Mouse (Mus musculus) embryonic facial prominence, embryonic 15.5 days (tissue): Measurements from ENCODE around the gene Rbm43. TPM values are rescaled to one million over a fixed set of nuclear protein-coding genes. Genes with fewer than 3 reads are reported as not detected.

ENCODE experiments used
- ATAC-seq: fragments of 200-750 bp; cut with Nextera tagmentation; 2 replicates; pipeline ENCODE4 v1.8.0; 2017; ENCODE audit warnings: low read depth, moderate TSS enrichment; ENCODE audit not compliant: insufficient number of reproducible peaks, low FRiP score, low TSS enrichment
- H3K27ac ChIP-seq: fragments of 300-500 bp; sonication (generic); replicated peaks from 2 replicates; pipeline ENCODE4 v1.5.1; 2015; ENCODE audit warnings: mild to moderate bottlenecking, inconsistent platforms
- H3K27me3 ChIP-seq: fragments of 300-500 bp; sonication (generic); 2 replicates; pipeline ENCODE4 v1.6.1; 2015; ENCODE audit warnings: inconsistent platforms
- H3K36me3 ChIP-seq: fragments of 300-500 bp; sonication (generic); 2 replicates; pipeline ENCODE4 v1.6.1; 2015; ENCODE audit warnings: mild to moderate bottlenecking, inconsistent platforms
- H3K4me1 ChIP-seq: fragments of 300-500 bp; sonication (generic); 2 replicates; pipeline ENCODE4 v1.6.1; 2015; ENCODE audit warnings: inconsistent platforms
- H3K4me2 ChIP-seq: fragments of 300-500 bp; sonication (generic); replicated peaks from 2 replicates; pipeline ENCODE4 v1.6.1; 2015; ENCODE audit warnings: mild to moderate bottlenecking, inconsistent platforms
- H3K4me3 ChIP-seq: fragments of 300-500 bp; sonication (generic); replicated peaks from 2 replicates; pipeline ENCODE4 v1.5.1; 2015; ENCODE audit warnings: mild to moderate bottlenecking, inconsistent platforms
- H3K9ac ChIP-seq: fragments of 300-500 bp; sonication (generic); 2 replicates; pipeline ENCODE4 v1.6.1; 2015; ENCODE audit warnings: inconsistent platforms
- H3K9me3 ChIP-seq: fragments of 300-500 bp; sonication (generic); replicated peaks from 2 replicates; pipeline ENCODE4 v1.6.1; 2016; ENCODE audit warnings: inconsistent platforms
- WGBS: fragments of 180-500 bp; shearing (Covaris S2); methylation state at CpG from one replicate; pipeline ENCODE4 v1.1.7; 2015; 5-methylcytosine and 5-hydroxymethylcytosine counted together
- polyA plus RNA-seq: library from polyadenylated mRNA; unstranded; fragments of >200 nt; fragmentation: Nextera tagmentation; extraction: Ambion mirVana; gene quantifications from 2 replicates; pipeline ENCODE4 v1.2.1, GENCODE M21; 2015

Rbm43 gene
- polyA plus RNA-seq, 1 experiment from 2014 or later = 17.0 TPM

DNA sequence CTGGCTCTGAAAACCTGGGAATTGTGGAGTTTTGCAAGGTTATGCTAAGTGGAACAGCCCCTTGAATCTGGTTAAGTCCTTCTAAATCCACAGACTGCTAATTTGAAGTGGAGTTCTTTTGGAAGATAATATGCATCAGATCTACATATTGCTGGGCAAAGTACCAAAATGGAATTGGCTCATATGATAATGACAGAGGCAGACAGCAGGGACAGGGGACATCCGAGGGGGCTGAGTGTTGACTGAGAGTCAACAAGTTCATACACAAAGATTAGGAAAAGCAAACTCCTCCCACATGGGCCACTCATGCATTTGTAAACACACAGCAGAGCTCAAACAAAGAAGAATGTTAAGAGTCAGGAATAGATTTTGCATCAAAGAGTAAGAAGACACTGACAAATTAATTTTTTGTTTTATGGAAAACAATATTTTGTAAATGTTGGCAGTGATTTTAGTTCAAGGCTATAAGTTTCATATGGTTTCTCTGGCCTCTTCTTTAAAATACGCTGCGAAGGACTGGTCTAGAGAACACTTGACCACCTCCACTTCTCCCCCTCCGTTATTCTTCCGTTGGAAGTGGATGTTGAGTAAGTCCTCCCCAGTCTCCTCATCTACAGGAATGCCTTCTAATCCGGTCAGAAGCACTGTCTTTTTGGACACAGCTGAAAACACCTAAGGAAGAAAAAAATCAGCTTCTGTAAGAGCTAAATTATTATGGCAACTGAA lies 13.3 kb upstream of the Rbm43 start:
- no peaks in the 10 kb centered on the region for H3K27me3 ChIP-seq
- 75% methylated on average over 6 of the region's 6 CpGs for WGBS
- no peak overlapping the region for H3K27ac ChIP-seq
- no peak for ATAC-seq
- H3K36me3 ChIP-seq = no peaks in the 10 kb centered on the region
- H3K4me1 ChIP-seq = no peaks in the 10 kb centered on the region
- 0 out of 2 replicates have a peak, but pooled peaks cover 2% of the 10 kb centered on the region for H3K9me3 ChIP-seq
- no peak overlapping the region for H3K9ac ChIP-seq
- no peak overlapping the region for H3K4me3 ChIP-seq
- no peak overlapping the region for H3K4me2 ChIP-seq

DNA sequence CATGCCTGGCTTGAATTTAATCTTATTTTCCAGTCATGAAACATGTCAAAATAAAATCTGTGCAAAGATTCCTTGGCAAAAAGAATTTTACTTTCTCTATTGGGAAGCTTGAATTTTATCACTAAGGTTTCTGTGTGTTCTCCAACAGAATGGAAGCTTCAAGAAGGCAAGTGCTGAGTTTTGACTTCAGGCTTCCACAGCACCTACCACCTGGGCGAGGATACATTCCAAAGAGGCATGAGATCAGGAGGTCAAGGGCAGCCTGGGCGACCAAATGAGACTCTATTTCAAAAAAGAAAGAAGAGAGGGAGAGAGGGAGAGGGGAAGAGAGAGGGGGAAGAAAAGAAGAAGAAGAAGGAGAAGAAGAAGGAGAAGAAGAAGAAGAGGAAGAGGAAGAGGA lies 10.8 kb upstream of the Rbm43 start:
- ATAC-seq = no peak
- 0 out of 2 replicates have a peak, but pooled peaks cover 2% of the 10 kb centered on the region for H3K9me3 ChIP-seq

DNA sequence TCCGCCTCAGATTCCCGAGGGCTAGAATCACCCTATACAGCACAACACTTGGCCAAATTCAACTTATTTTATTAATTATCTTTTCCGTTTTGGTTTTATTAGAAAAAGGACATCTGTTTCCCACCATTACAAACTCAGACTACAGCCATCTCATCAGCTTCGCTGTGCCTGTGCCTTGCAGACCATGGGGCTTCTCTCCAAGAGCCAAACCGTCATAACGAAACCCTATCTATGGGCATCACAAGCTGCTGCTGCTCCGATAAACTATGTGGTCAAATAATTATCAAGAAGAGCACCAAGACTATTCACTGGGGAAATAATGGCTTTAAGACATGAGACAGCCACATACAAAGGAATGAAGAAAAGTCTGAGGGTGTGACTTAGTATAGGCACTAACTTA lies 6.9 kb upstream of the Rbm43 start:
- no peak overlapping the region for H3K4me3 ChIP-seq
- no peaks in the 10 kb centered on the region for H3K4me1 ChIP-seq
- H3K4me2 ChIP-seq = no peak overlapping the region
- H3K9ac ChIP-seq = no peak overlapping the region
- H3K36me3 ChIP-seq = no peaks in the 10 kb centered on the region
- H3K9me3 ChIP-seq = 0 out of 2 replicates have a peak, but pooled peaks cover 2% of the 10 kb centered on the region
- no peak for ATAC-seq
- no peak overlapping the region for H3K27ac ChIP-seq
- H3K27me3 ChIP-seq = no peaks in the 10 kb centered on the region
- WGBS = 82% methylated on average over 7 of the region's 7 CpGs

More for the DNA sequence above, 10.8 kb upstream of the Rbm43 start:
- Histone ChIP-seq H3K27me3 (no peaks in the 10 kb centered on the region), H3K27ac (no peak overlapping the region), H3K4me1 (no peaks in the 10 kb centered on the region), H3K4me3 (no peak overlapping the region), H3K9ac (no peak overlapping the region), H3K4me2 (no peak overlapping the region), H3K36me3 (no peaks in the 10 kb centered on the region)
- 65% methylated on average over 2 of the region's 2 CpGs for WGBS

DNA sequence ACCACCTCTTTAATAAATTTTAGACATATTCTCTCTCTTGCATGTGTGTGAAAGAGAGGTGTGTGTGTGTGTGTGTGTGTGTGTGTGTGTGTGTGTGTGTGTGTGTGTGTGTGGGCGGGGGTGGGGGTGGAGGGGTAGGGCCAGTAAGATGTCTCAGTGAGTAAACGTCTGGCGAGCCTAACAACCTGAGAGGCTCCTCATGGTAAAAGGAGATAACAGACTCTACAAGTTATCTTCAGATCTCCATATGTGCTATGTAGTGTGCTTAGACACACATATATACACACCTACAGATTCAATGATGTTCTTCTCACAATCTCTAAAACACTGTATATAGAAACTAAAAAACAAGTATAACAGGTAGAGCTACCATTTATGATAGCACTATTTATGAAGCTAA lies 3.8 kb upstream of the Rbm43 start:
- Histone ChIP-seq H3K9me3 (0 out of 2 replicates have a peak, but pooled peaks cover 2% of the 10 kb centered on the region), H3K4me3 (no peak overlapping the region), H3K4me2 (no peak overlapping the region), H3K36me3 (no peaks in the 10 kb centered on the region), H3K4me1 (peaks cover 8% of the 10 kb centered on the region; the same call in 1 of the 2 replicates), H3K27ac (no peak overlapping the region), H3K9ac (no peak overlapping the region), H3K27me3 (no peaks in the 10 kb centered on the region)
- WGBS = 77% methylated on average over 3 of the region's 3 CpGs
- ATAC-seq = no peak

DNA sequence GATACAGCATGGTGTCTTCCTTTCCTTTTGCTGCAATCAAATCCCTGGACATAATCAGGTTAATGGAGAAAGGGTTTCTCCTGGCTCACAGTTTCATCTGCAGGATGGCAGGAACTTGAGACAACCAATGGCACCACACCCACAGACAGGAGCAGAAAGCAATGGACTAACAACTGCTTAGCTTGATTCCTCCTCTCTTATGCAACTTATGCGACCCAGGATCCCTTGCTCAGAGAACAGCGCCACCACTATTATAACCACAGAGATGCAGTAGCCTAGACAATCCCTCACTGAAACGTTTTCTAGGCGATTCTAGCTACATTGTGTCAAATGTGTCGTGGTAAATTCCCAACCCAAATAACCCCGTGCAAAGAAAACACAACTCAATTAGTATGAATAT lies 2.0 kb upstream of the Rbm43 start:
- 60% methylated on average over 6 of the region's 6 CpGs for WGBS
- H3K4me2 ChIP-seq = no peak overlapping the region
- no peaks in the 10 kb centered on the region for H3K36me3 ChIP-seq

DNA sequence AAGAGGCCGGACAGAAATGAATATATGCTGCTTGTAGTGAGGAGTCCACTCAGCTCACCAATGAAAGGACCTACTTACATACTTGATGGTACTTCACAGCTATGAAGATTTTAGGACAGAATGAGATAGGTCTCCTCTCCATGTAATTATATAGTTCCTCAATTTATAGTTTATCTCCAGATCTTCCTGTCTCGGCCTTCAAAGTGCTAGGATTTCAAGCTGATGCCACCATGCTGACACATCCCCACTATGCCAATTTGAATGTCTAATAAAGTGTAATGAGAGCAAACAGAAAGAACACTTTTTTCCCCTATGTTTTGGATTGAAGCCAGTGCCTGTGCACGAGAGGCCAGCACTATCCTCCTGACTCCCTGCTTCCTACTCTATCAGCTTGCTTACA lies 1.6 kb upstream of the Rbm43 start:
- 73% methylated on average over 3 of the region's 3 CpGs for WGBS
- Histone ChIP-seq H3K4me2 (no peak overlapping the region), H3K9ac (no peak overlapping the region), H3K4me3 (no peak overlapping the region), H3K4me1 (peaks cover 10% of the 10 kb centered on the region; the same call in 1 of the 2 replicates), H3K27ac (no peak overlapping the region), H3K36me3 (no peaks in the 10 kb centered on the region), H3K27me3 (no peaks in the 10 kb centered on the region), H3K9me3 (no peaks in the 10 kb centered on the region)
- ATAC-seq = no peak

More for the DNA sequence above, 2.0 kb upstream of the Rbm43 start:
- no peaks in the 10 kb centered on the region for H3K9me3 ChIP-seq
- H3K4me1 ChIP-seq = peaks cover 10% of the 10 kb centered on the region; the same call in 1 of the 2 replicates
- no peak overlapping the region for H3K9ac ChIP-seq
- no peak overlapping the region for H3K27ac ChIP-seq
- ATAC-seq = no peak
- no peak overlapping the region for H3K4me3 ChIP-seq
- H3K27me3 ChIP-seq = no peaks in the 10 kb centered on the region

DNA sequence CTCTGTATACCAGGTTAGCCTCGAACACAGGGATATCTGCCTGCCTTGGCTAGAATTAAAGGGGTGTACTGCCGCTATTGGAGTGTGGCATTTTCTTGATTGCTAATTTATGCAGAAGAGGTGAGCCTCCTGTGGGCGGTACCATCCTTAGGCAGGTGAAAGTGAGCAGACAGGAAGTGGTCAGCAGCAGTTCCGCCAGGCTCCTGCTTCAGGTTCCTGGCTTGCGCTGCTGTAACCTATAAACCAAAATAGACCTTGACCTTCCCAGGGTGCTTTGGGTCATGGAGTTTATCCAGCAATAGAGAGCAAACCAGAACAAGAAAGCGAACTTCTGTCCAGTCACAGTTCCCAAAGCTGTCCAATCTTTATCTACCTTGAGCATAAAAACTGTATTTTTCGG lies 958 bp upstream of the Rbm43 start:
- Histone ChIP-seq H3K27ac (no peak overlapping the region), H3K9ac (no peak overlapping the region), H3K9me3 (no peaks in the 10 kb centered on the region), H3K36me3 (0 out of 2 replicates have a peak, but pooled peaks cover 2% of the 10 kb centered on the region), H3K4me2 (no peak overlapping the region), H3K4me3 (no peak overlapping the region), H3K27me3 (no peaks in the 10 kb centered on the region), H3K4me1 (peaks cover 10% of the 10 kb centered on the region)
- WGBS = 95% methylated on average over 7 of the region's 7 CpGs
- no peak for ATAC-seq

DNA sequence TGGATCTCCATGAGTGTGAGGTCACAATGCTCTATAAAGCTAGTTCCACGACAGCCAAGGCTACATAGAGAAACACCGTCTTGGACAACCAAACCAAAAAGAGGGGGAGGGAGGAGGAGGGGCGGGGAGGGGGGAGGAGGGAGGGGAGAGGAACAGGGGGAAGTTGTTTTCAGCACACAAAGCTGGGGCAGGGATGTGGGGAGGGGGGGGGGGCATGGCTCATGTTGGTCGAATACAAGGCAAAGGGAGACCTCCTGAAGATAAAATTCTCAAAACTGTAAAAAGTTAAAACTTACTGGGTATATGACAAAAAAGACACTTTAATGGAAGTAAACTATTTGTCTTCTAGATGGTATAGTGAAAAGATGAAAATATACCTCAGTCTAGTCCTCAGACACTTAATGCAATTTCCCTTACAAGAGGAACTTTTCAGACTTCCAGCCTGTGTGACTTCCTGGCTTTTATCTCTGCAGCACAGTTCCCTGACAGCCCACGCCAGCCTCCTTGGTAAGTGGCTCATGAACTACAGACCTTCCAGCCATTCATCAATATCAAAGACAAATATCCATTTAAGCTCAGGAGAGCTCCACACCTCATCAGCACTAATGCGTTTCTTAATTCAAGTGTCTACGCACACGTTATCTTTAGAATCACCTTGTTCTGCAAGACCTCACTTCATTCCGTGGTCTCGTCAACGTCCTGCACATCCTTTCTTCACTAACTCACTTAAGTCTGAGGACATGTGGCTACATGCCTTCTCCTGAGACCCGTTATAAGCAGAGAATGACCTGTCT lies 1.4 kb downstream of the Rbm43 start:
- Histone ChIP-seq H3K4me2 (peak overlapping the region; percentile 77; the same call in 1 of the 2 replicates), H3K4me3 (peak overlapping the region; percentile 62), H3K36me3 (0 out of 2 replicates have a peak, but pooled peaks cover 5% of the 10 kb centered on the region), H3K9ac (no peak overlapping the region), H3K27me3 (no peaks in the 10 kb centered on the region), H3K9me3 (no peaks in the 10 kb centered on the region), H3K4me1 (peaks cover 10% of the 10 kb centered on the region), H3K27ac (0 out of 2 replicates have a peak overlapping the region, but pooled peaks have one; percentile 13)
- WGBS = 63% methylated on average over 12 of the region's 12 CpGs
- no peak for ATAC-seq

DNA sequence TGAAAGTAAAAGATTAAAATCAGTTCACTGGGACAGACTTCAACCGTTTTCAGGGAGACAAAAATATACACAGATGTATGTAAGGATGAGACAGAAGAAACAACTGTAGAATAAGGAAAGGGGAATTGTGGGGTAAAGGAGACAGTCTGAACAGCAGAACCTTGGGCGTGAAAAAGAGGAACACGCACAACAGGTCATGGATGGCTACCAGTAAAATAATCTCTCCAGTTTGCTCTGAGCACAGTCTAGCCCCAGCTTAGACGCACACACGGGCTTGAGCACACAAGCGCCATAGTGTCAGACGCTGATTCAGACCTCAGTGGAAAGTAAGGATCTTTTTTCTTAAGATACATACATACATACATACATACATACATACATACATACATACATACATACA lies 3.7 kb downstream of the Rbm43 start:
- no peak overlapping the region for H3K9ac ChIP-seq
- 0 out of 2 replicates have a peak, but pooled peaks cover 5% of the 10 kb centered on the region for H3K36me3 ChIP-seq
- H3K4me2 ChIP-seq = no peak overlapping the region
- WGBS = 89% methylated on average over 7 of the region's 7 CpGs
- H3K4me1 ChIP-seq = peaks cover 10% of the 10 kb centered on the region
- no peak for ATAC-seq
- no peak overlapping the region for H3K4me3 ChIP-seq
- H3K27ac ChIP-seq = no peak overlapping the region
- no peaks in the 10 kb centered on the region for H3K27me3 ChIP-seq
- H3K9me3 ChIP-seq = no peaks in the 10 kb centered on the region

DNA sequence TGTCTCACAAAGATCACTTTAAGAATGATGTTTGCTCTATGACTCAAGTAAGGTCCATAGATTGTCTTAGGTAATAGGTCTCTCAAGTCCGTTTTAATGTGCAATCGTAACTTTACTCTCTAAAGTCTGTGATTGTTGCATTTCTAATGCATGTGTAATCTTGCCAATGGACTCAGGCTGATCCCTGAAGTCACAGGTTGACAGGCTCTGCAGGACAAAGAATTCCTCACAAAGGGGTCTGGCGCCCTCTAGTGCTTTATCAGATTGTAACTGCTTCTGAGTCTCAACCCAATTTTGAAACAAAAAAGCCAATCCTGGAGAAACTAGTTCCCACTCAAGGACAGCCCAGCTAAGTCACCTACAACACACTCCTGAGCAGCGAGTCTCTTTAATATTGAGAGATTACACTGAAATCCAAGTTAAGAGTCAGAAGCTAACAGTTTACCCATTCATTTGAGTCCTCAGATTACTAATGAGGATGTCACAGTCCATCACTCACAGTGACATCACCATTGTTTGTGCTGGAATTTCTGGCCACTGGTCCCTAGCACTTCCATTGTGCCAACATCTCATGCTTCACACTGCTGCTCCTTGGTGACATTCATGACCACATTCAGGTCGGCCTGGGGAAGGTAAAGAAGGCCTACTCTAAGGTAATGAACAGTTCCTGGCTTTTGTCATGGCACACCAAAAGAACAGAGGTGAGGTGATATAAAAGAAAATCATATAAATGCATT lies 19.9 kb downstream of the Rbm43 start:
- H3K27me3 ChIP-seq = no peaks in the 10 kb centered on the region
- ATAC-seq = no peak
- 11% methylated on average over 5 of the region's 5 CpGs for WGBS
- no peaks in the 10 kb centered on the region for H3K36me3 ChIP-seq
- H3K4me3 ChIP-seq = no peak overlapping the region
- H3K4me2 ChIP-seq = no peak overlapping the region
- no peak overlapping the region for H3K9ac ChIP-seq
- H3K9me3 ChIP-seq = no peaks in the 10 kb centered on the region
- H3K4me1 ChIP-seq = peaks cover 8% of the 10 kb centered on the region; the same call in 1 of the 2 replicates
- H3K27ac ChIP-seq = no peak overlapping the region

DNA sequence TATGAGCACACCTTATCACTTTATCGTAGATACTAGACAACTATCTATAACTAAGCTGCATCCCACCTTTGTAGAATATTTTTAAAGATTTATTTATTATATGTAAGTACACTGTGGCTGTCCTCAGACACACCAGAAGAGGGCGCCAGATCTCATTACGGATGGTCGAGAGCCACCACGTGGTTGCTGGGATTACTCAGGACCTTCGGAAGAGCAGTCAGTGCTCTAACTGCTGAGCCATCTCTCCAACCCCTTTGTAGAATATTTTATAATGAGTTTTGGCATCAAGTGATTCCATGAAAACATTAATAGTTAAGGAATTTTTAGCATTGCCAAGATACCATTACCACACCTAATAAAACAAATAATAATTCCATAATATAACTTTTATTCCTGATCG lies 20.4 kb downstream of the Rbm43 start:
- Histone ChIP-seq H3K4me1 (peaks cover 8% of the 10 kb centered on the region; the same call in 1 of the 2 replicates), H3K27me3 (no peaks in the 10 kb centered on the region), H3K4me2 (no peak overlapping the region), H3K4me3 (no peak overlapping the region), H3K9ac (no peak overlapping the region), H3K27ac (no peak overlapping the region), H3K36me3 (no peaks in the 10 kb centered on the region), H3K9me3 (no peaks in the 10 kb centered on the region)
- 53% methylated on average over 7 of the region's 7 CpGs for WGBS
- ATAC-seq = no peak
